Mouse (Mus musculus) splenic B cell, adult 2 months (primary cell): ENCODE results near the gene Sytl2.

Experiments used
- DNase-seq: peaks from one replicate; pipeline ENCODE4 v3.0.0-alpha.2; 2011; ENCODE audit warnings: low read depth, low spot score
- H3K27me3 ChIP-seq: 2 replicates; pipeline ENCODE4 v1.6.1; 2012; ENCODE audit warnings: mild to moderate bottlenecking, low read length, moderate library complexity, mixed read lengths; ENCODE audit not compliant: control insufficient read depth, poor library complexity, insufficient read depth, severe bottlenecking
- H3K36me3 ChIP-seq: 2 replicates; pipeline ENCODE4 v1.6.1; 2012; ENCODE audit warnings: mild to moderate bottlenecking, low read length, moderate library complexity, mixed read lengths; ENCODE audit not compliant: control insufficient read depth, poor library complexity, insufficient read depth, severe bottlenecking

The Sytl2 gene

DNA sequence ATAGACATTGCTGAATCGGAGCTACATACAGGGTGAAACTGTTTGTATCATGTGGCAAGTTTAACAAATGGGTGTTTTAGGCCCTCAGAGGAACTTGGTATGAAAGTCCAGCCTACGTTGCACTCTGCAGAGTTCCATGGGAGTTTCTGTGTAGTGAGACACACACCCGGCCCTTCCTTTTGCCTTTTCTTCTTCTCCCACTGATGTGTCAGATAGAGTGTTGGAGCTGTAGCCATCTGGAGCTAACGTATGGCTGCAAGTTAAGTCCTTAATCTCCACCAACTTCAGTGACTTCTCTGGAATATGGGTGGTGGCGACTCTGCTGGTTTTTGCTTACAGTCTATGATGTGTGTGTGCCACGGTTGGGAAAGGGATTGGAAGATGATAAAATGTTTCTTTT is 32.3 kb downstream of the Sytl2 start:
- Histone ChIP-seq H3K36me3 (no peaks in the 10 kb centered on the region), H3K27me3 (no peaks in the 10 kb centered on the region)
- DNase-seq = no peak

DNA sequence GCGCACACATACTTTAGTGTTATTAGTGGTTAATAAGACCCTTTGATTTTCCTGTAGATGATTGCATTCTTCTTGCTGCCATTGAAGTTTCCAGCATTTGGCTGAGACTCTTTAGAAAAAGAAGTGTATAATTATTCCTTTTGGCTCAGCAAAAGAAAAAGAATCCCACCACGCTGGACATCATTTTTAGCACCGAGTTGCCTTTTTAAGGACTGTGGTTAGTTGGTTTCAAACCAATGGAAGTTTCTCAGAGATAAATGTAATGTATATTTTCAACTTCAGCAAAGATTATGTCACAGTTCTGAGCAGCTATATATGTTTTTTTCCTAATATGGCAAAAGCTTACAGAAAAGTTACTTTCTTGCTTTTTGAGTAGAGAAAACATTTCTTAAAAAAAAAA is 32.8 kb downstream of the Sytl2 start:
- H3K36me3 ChIP-seq = no peaks in the 10 kb centered on the region
- H3K27me3 ChIP-seq = no peaks in the 10 kb centered on the region
- DNase-seq = no peak

DNA sequence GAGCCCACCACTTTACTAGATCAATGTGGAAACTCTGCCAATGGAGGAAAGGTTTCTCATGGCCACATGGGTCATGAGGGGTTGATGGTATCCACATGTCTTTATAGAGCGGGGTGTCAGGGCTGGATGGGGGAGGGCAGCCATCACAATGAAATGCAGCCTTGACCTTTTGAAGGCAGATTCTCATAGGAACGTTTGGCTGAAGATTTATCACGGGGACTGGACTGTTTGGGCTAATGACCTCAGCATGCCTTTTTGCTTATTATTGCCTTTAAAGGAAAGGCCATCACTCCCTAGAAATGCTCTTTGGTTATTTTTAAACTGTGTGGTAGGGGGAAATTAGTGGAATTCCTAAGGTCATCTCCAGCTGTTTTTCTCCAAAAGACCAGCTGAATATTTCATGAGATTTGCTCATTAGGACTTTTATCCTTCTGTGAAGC is 33.7 kb downstream of the Sytl2 start:
- Histone ChIP-seq H3K36me3 (no peaks in the 10 kb centered on the region), H3K27me3 (no peaks in the 10 kb centered on the region)
- no peak for DNase-seq

DNA sequence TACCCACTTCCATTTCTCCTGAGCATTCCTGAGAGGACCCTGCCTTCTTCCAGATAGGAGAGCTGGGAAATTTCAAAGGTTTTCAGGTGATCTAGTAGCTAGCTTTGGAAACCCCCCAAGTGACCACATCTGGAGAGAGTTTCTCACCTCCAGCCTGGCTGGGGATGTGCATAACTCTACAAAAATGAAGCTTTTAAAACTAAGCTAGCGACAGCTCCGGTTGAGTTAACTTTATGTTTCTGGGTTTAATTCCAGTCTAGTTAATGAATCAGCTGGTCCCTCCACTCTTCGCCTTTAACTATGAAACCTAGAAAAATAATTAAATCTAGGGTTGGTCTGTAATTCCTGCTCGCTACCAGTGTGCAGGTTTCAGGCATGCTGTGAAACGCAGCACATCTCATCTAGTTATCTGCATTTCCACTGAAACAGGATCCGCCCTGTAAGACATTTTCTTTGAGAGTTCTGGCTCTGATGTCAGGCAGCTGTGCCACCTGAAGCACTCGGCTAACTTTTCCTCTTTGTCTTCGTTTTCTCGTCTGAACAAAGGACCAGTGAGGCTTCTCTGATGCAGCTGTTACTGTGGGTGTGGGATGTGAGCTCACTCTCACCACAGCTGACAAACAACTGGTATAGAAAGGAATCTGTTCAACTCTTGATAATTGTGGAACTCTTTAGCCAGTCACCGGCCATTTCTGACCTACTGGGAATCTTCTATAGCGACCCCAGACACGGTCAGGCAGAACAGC is 39.3 kb downstream of the Sytl2 start:
- Histone ChIP-seq H3K36me3 (no peaks in the 10 kb centered on the region), H3K27me3 (no peaks in the 10 kb centered on the region)
- no peak for DNase-seq

DNA sequence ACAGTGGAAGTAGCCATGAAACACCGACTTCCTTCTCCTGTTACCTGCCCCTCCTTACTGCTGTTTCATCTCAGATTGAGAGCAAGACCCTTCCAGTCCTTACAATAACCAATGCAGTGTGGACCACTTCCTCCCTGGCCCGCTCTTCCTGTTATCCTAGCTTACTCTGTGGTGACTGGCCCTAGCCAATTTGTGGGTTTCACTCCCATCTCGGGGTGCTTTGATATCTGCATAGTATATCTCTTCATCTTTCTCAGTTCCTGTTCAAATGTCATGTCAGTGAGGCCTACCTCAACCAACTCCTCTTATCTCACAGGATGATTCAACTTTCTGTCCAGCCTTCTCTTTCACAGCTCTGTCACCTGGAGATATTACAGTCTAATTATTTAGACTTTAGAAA is 42.9 kb downstream of the Sytl2 start:
- H3K36me3 ChIP-seq = no peaks in the 10 kb centered on the region
- H3K27me3 ChIP-seq = no peaks in the 10 kb centered on the region
- DNase-seq = no peak

DNA sequence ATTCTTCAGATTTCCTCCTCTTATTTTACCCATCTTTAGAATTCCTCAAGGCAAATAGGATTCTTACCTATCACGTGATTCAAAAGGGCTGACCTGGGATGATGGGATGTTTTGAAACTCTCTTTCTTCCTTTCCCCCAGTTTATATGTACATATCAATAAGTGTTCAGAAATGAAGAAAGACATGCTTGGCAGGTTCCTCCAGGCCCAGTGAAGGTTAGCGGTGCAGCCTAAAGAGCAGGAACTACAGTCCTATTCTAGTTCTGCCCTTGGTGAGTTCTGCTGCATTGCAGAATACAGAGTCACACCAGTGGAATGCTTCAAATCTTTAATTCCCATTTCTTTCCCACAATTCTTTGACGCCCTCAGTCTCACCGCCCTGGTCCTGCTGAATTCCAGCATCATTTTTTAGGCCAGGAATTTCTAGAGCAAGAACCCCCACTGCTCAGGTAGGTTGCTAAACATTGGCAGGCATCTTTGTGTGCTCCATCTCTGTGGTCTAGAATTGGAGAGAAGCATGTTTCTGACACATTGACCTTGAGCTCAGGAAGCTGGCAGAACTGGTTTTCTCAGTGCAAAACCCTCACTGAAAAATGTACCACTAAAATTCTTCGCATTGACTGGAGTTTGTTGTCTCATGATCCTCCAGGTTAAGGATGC is 45.9 kb downstream of the Sytl2 start:
- Histone ChIP-seq H3K27me3 (no peaks in the 10 kb centered on the region), H3K36me3 (no peaks in the 10 kb centered on the region)
- DNase-seq = no peak

DNA sequence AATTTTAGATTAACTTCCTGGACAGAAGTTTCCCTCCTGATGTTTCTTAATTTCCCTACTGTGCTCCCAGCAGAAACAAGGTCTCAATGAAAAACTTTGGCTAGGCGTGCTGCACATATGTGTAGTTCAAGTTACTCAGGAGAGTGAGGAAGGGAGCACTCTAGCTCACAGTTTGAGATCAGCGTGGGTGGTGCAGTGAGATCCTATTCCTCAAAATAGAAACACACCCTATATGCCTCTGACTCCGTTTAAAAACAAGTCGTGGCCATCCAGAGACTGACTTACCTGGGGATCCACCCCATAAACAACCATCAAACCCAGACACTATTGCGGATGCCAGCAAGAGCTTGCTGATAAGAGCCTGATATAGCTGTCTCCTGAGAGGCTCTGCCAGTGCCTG is 47.0 kb downstream of the Sytl2 start:
- no peak for DNase-seq
- H3K27me3 ChIP-seq = no peaks in the 10 kb centered on the region
- no peaks in the 10 kb centered on the region for H3K36me3 ChIP-seq

DNA sequence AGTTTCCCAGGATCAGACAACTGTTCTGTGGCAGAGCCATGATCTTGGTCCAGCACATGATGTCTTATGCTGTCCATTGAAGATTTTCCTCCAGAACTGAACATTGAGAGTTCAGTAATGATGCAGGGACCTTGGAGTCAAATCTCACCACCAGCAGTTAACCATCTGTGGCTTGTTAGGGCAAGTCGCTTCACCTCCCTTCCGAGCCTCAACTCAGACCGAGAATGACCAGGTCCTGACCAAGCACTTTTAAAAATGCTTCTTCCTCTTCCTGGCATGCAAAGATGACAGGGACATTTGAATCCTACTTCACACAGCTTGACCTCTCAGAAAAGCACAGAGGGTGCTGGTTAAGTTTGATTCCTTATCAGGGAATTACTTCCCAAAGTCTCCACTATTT is 50.1 kb downstream of the Sytl2 start:
- no peaks in the 10 kb centered on the region for H3K27me3 ChIP-seq
- no peaks in the 10 kb centered on the region for H3K36me3 ChIP-seq
- no peak for DNase-seq

DNA sequence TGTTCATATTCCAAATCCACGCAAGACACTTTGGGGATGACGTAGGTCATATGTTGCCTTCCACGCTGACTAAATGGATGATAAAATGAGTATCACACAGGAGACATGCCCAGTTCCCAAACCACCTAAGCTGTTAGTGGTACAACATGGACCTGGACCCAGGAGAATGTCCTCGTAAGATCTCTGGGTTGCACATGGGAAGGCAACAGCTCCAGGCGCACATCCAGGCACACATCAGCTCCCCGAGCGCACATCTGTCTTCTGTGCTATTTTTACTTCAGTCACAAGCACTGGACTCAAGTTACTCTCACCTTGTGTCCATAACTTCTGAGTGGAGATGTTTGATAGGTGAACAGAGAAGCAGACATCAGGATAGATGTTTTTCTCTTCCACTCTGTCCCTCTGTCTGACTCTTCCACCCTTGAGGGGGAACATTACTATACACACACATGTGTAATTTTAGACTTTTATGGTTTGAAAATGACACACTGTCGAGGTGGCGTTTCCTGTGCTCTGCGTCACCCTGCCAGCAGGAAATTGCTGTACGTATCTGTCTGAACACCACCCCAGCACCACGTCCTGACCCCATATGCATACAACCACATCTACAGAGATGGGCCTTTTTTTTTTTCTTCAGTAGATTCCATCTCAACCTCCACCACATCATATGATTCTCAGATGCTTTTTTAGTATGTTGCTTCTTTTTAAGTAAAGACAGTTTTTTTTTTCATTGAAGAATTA is 51.6 kb downstream of the Sytl2 start:
- peak; percentile 9 for DNase-seq

DNA sequence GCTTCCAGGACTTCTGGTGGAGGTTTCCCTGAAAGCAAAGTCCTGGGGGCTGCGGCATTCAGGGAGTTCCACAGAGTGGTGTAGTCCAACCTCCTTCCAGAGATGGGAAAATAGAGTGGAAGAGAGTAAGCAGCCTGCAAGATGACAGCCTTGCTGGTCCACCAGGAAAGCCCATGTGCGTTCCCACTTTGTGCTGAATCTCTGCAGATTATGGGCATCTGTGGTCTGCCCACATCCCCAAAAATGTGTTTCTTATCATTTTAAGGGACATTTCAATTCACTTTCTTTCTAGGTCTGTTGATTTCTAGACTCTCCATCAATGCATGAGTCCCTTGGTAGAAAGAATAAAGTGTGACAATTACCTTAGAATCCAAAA is 52.2 kb downstream of the Sytl2 start:
- Histone ChIP-seq H3K36me3 (no peaks in the 10 kb centered on the region), H3K27me3 (no peaks in the 10 kb centered on the region)
- no peak for DNase-seq

More for the DNA sequence above, 51.6 kb downstream of the Sytl2 start:
- Histone ChIP-seq H3K27me3 (no peaks in the 10 kb centered on the region), H3K36me3 (no peaks in the 10 kb centered on the region)

DNA sequence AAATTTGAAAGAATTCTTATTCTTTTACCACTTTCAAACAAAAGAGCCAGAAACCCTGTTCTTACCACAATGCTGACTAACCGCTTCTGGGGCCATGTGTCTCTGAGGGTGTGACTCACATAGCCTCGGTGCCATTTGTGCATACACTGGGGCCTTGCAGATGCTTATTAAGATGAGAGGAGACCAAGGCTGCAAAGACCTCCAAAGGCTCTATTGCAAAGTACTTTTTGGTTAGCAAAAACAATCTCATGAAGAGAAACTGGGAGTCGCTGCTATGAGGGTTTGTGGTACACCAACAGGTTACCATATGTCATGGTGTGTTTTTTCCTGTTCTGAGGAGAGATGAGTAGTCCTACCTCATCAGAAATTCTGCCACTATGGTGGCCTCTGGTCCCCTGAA is 53.4 kb downstream of the Sytl2 start:
- DNase-seq = no peak
- H3K27me3 ChIP-seq = no peaks in the 10 kb centered on the region
- H3K36me3 ChIP-seq = no peaks in the 10 kb centered on the region

DNA sequence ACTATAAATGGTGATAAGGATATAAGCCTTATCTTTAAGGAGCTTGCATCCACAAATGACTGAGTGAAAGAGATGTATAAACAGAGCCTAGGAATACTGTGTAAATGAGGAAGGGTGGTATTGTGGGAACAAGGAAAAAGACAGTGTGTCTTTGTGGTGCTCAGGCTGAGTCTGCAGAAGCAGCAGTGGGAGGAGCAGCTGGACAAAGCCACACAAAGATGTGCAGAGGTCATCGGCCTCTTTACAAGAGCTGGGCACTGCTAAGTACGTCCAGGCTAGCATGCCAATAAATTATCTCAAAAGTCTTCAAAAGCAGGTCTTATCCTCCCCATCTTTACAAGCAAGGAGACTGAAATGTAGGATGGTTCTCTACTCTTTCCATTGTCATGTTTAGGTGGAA is 53.9 kb downstream of the Sytl2 start:
- no peak for DNase-seq
- H3K27me3 ChIP-seq = no peaks in the 10 kb centered on the region
- H3K36me3 ChIP-seq = no peaks in the 10 kb centered on the region

DNA sequence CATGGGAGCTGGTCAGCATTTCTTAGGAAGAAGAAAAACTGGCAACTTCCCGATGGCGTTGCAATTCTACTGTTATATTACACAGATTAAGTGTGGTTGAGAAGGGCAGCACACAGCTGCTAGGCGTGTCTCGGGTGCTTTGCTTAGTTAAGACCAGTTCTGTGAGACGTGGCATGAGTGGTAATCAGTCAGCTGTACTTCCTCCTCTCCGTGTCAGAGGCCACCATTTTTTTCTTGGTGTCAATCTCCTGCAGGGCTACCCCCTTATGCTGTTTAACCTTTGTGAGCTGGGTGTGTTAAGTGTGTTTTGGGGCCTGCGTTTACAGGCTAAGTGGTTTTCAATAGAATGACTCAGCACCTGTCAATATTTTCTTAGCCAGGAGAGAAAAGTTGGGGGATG is 60.7 kb downstream of the Sytl2 start:
- no peak for DNase-seq
- no peaks in the 10 kb centered on the region for H3K36me3 ChIP-seq
- no peaks in the 10 kb centered on the region for H3K27me3 ChIP-seq

DNA sequence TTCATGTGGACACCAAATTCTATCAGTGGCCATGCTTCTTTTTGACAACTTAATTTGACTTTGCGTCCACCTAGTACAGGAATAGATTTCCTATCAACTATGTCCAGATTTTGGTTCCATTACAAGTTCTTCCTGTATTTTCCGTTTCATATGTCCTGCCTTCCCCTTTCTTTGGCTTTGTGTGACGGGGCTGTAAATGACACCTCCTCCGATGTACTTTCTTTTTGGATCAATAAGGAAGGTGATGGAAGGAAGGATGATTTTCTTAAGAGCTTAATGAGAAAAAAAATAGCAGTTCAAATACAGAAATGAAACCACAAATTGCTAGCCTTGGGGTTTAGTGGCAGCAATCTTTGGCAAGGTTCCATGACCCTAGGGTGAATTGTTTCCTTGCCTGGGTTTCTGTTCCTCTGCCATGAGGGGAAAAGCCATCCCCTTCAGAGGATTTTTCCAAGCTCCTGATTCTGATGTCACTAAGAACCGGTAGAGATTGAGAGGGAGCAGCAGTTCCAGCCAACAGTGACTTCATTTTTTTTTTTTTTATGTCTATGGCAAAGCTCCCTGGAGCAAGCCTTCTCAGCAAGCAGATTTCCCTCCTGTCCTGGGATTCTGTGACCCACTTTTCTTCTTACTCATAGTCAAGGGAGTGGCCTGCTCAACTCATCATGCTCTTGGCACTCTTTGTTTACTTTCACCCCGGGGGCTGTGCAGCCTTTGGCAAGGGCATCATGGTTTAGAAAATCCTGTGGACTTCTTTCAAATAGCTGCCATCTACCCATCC is 68.2 kb downstream of the Sytl2 start:
- DNase-seq = peak; percentile 15
- Histone ChIP-seq H3K36me3 (no peaks in the 10 kb centered on the region), H3K27me3 (no peaks in the 10 kb centered on the region)

DNA sequence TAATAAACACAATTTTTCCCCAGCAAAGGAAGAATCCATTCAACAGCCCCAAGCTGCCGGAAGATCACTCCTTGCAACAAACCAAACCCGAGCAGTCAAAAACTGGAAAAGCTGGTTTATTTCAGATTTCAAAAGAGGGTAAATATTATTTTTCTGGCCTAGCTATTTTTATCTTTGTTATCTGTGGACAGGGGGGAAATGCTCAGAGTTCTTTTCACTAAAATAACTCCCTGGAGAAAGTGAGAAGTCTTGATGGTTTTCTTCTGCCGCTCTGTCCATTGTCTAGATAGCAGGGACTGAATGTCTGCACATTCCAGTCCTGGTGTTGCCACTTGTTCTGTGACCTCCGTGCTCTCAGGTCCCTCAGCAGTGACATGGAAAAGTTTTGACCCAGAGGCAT is 70.8 kb downstream of the Sytl2 start:
- DNase-seq = no peak
- H3K36me3 ChIP-seq = no peaks in the 10 kb centered on the region

More for the DNA sequence above, 70.8 kb downstream of the Sytl2 start:
- H3K27me3 ChIP-seq = no peaks in the 10 kb centered on the region
